Mouse (Mus musculus): ENCODE measurements around the gene Gramd4. TPM values are rescaled to one million over a fixed set of nuclear protein-coding genes. Genes with fewer than 3 reads are reported as not detected.
A peak's percentile ranks its signal among the peaks of the same experiment; 100 is the strongest.
"Not testable (repeated sequence)": the region's sequence is repeated elsewhere in the genome, so short reads cannot be mapped to it uniquely, and the experiment has no call there.

Gene Gramd4
- polyA plus RNA-seq, 1 experiment from 2014 or later, result 1.2 TPM

- no peak overlapping the region for H3K4me3 ChIP-seq (ENCODE audit: inconsistent target)
- peak overlapping the region; percentile 100 for H3K27ac ChIP-seq
- H3K36me3 ChIP-seq (ENCODE audit: inconsistent target), result peaks cover 4% of the 10 kb centered on the region; the same call in 1 of the 2 replicates
- WGBS (ENCODE audit: missing documents), result 74% methylated on average over 3 of the region's 3 CpGs
- H3K79me2 ChIP-seq (ENCODE audit: inconsistent target), result peaks cover 99% of the 10 kb centered on the region
These were observed 114.6 kb downstream of the Gramd4 start for GRCm38 (mm10) chr15:86172124-86172523.

DNA sequence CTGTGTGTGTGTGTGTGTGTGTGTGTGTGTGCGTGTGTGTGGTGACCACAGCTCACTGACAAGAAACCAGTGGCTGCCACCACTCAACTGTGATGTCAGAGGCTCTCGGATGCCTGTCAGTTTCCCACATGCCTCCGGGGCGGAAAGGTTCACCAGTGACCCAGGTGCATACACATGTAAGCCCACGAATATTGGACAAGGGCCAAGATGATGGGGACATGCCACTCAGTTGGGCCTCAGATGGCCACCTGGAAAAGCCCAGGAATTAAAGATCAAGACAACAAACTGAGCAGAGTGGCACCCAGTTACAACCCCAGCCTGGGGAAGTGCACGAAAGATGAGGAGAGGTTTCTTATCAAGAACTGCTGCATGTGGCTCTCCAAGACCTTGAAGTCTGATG, 115.0 kb downstream of the Gramd4 start:
- peak overlapping the region; percentile 100 for H3K27ac ChIP-seq

DNA sequence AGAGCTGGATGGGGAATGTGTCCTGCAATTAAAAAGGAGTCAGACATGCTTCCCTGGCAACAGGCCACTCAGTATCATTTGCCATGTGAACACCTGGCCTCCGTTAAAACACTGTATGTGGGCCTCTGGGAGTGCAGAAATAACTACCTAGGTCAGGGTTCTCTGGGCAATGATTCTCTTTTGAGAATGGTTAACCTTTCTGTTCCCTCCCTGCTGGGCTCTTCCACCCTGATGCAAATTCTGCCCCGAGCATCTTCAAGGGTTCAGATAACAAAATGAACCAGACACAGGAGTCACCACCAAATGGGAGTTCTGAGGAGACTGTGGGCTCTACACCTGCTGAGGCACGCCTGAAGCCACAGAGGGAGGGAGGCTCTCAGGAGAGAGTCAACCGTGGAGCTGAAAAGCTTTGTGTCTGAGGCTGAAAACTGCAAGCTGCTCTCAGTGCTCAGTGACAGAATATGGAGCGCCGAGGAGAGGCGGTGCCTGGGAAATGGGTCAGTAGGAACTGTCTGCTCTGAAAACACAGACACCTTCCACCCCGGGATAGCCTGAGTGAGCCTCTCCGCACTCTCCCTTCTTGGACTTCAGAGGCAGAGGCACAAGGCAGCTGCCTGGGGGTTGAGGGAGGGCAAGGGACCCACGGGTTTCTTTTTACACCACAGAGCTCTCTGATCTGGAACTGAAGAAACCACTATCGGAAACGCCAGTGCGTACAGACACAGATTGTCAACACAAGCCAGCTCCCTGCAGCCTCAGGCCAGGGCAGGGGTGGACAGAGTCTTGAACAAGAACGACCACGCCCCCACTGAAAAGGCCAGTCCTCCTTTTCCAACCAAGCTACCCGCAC, 115.9 kb downstream of the Gramd4 start:
- WGBS (ENCODE audit: missing documents), result 41% methylated on average over 15 of the region's 16 CpGs
- peak overlapping the region; percentile 100 for H3K27ac ChIP-seq
- H3K79me2 ChIP-seq (ENCODE audit: inconsistent target), result peaks cover 99% of the 10 kb centered on the region
- peaks cover 6% of the 10 kb centered on the region for H3K36me3 ChIP-seq (ENCODE audit: inconsistent target)
- no peak overlapping the region for H3K4me3 ChIP-seq (ENCODE audit: inconsistent target)

More for the DNA sequence above, 115.0 kb downstream of the Gramd4 start:
- Histone ChIP-seq H3K79me2 (ENCODE audit: inconsistent target) (peaks cover 99% of the 10 kb centered on the region), H3K4me3 (ENCODE audit: inconsistent target) (no peak overlapping the region), H3K36me3 (ENCODE audit: inconsistent target) (peaks cover 6% of the 10 kb centered on the region; the same call in 1 of the 2 replicates)
- WGBS (ENCODE audit: missing documents), result 52% methylated on average over 5 of the region's 6 CpGs

- Histone ChIP-seq H3K4me3 (ENCODE audit: inconsistent target) (no peak overlapping the region), H3K79me2 (ENCODE audit: inconsistent target) (peaks cover 100% of the 10 kb centered on the region), H3K36me3 (ENCODE audit: inconsistent target) (peaks cover 6% of the 10 kb centered on the region), H3K27ac (no peak overlapping the region)
- WGBS (ENCODE audit: missing documents), result 83% methylated on average over 2 of the region's 3 CpGs
These were observed 118.0 kb downstream of the Gramd4 start for GRCm38 (mm10) chr15:86175253-86176050.

DNA sequence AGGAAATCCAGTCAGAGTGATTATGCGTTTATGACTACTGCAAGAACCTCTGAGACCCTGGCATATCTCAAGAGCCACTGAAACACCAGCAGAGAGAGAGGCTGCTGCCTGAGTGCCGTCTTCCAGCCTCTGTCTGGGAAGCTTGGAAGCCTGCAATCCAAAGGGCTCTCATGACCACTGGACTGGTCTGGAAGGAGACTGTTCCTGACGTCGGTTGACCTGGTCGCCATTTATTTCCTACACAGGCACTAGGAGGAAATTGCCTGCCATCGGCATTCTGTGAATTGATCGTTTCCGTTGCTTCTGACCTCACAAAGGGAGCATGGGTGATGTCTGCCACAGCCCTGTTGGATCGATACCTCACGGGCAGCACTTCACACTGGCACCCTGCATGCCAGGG, 118.7 kb downstream of the Gramd4 start:
- Histone ChIP-seq H3K4me3 (ENCODE audit: inconsistent target) (no peak overlapping the region), H3K36me3 (ENCODE audit: inconsistent target) (peaks cover 6% of the 10 kb centered on the region), H3K27ac (no peak overlapping the region), H3K79me2 (ENCODE audit: inconsistent target) (peaks cover 100% of the 10 kb centered on the region)
- WGBS (ENCODE audit: missing documents), result 91% methylated on average over 10 of the region's 10 CpGs

- WGBS (ENCODE audit: missing documents), result 93% methylated on average over 19 of the region's 22 CpGs
- no peak overlapping the region for H3K4me3 ChIP-seq (ENCODE audit: inconsistent target)
These were observed 119.5 kb downstream of the Gramd4 start for GRCm38 (mm10) chr15:86176771-86177702.

GRCm38 (mm10) chr15:86177703-86178251, 120.3 kb downstream of the Gramd4 start:
- H3K27ac ChIP-seq; H3K36me3 ChIP-seq (ENCODE audit: inconsistent target); H3K4me3 ChIP-seq (ENCODE audit: inconsistent target): not testable (repeated sequence)
- peaks cover 100% of the 10 kb centered on the region for H3K79me2 ChIP-seq (ENCODE audit: inconsistent target)
- 14% methylated on average over 1 of the region's 2 CpGs for WGBS (ENCODE audit: missing documents)

More at GRCm38 (mm10) chr15:86176771-86177702, 119.5 kb downstream of the Gramd4 start:
- Histone ChIP-seq H3K27ac (no peak overlapping the region), H3K36me3 (ENCODE audit: inconsistent target) (peaks cover 6% of the 10 kb centered on the region), H3K79me2 (ENCODE audit: inconsistent target) (peaks cover 100% of the 10 kb centered on the region)

DNA sequence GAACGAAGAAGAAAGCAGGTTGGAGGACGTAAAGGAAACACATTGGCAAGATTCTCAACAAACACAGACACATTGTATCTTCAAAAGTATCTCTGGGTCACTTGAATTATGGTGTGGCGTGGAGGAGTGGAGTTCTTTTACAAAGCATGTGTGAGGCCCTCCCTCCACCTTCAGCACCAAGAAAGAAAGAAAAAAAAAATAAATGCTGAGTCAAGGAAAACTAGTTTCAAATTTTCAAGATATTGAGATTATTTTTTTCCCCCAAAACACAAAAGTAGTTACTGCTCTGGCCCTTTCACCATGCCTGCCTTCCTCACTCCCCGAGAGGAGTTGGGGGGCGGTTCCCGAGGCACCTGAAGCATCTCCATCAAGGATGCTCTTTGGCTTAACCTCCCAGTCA, 121.1 kb downstream of the Gramd4 start:
- no peak overlapping the region for H3K4me3 ChIP-seq (ENCODE audit: inconsistent target)
- H3K36me3 ChIP-seq (ENCODE audit: inconsistent target), result peaks cover 6% of the 10 kb centered on the region
- H3K79me2 ChIP-seq (ENCODE audit: inconsistent target), result peaks cover 100% of the 10 kb centered on the region
- WGBS (ENCODE audit: missing documents), result 85% methylated on average over 6 of the region's 6 CpGs
- no peak overlapping the region for H3K27ac ChIP-seq

- Histone ChIP-seq H3K4me3 (ENCODE audit: inconsistent target) (no peak overlapping the region), H3K36me3 (ENCODE audit: inconsistent target) (peaks cover 6% of the 10 kb centered on the region), H3K27ac (0 out of 2 replicates have a peak overlapping the region, but pooled peaks have one; percentile 8), H3K79me2 (ENCODE audit: inconsistent target) (peaks cover 98% of the 10 kb centered on the region)
- WGBS (ENCODE audit: missing documents), result 23% methylated on average over 4 of the region's 4 CpGs
These were observed 122.9 kb downstream of the Gramd4 start for GRCm38 (mm10) chr15:86180427-86180826.

DNA sequence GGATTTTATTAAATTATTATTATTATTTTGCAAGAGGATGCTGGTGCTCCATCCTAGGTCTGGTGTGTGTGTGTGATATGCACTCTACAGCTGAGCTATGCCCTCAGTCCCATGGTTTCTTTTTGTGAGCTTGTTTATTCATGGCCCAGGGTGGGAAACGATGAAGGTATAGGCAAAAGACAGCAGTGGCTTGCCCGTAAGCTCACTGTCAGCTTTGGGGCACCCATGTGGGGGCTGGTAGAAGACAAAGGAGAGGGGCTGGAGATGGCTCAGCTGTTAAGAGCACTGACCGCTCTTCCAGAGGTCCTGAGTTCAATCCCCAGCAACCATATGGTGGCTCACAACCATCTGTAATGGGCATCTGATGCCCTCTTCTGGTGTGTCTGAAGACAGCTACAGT, 123.8 kb downstream of the Gramd4 start:
- peaks cover 96% of the 10 kb centered on the region for H3K79me2 ChIP-seq (ENCODE audit: inconsistent target)
- H3K27ac ChIP-seq, result peak overlapping the region; percentile 97
- WGBS (ENCODE audit: missing documents), result 100% methylated on average over 3 of the region's 3 CpGs
- H3K4me3 ChIP-seq (ENCODE audit: inconsistent target); H3K36me3 ChIP-seq (ENCODE audit: inconsistent target): not testable (repeated sequence)

DNA sequence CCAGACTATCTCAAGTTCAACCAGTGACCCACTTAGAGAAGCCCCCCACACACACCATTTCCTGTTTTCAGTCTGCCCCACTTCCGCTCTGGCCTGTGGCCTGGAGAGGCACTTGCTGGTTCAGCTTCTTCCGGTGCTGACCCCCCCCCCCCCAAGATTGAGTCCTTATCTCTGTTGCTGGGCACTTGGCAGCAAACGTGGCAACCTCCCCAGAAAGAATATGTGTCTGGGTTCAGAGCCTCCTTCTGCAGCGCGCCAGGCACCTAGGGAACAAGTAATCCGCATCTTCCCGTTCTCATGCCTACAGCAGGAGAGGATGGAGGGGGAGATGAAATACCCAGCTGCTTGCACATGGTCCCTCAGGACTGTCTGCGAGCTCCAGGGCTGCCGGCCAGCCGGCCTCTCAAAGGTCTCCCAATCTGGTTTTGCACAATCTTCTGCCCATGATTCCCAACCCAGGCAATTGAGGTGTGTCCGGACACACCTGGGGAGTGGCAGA, 124.5 kb downstream of the Gramd4 start:
- WGBS (ENCODE audit: missing documents), result 5% methylated on average over 11 of the region's 11 CpGs
- peaks cover 4% of the 10 kb centered on the region for H3K36me3 ChIP-seq (ENCODE audit: inconsistent target)
- peak overlapping the region; percentile 94 for H3K4me3 ChIP-seq (ENCODE audit: inconsistent target)

DNA sequence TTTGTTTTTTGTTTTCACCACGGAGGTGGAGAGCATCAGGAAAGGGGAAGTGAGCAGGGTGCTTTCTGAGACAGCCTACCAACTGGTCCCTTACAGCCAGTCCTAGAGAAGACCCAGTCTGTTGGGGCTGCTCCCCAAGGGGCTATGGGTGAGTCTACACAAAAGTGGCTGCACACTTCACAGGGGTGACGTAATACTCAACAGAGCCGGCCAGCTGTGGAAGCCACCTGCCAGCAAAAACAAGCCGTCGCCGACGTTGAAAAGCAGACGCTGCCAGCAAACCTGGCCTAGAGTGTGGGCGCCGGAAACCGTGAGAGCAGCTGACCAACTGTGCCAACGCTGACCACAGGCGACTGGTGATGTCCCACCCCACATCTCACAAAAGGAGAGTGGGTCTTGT, 125.2 kb downstream of the Gramd4 start:
- H3K4me3 ChIP-seq (ENCODE audit: inconsistent target), result peak overlapping the region; percentile 94
- H3K27ac ChIP-seq, result peak overlapping the region; percentile 97
- no peaks in the 10 kb centered on the region; the same call in 1 of the 2 replicates for H3K36me3 ChIP-seq (ENCODE audit: inconsistent target)
- 0% methylated on average over 13 of the region's 13 CpGs for WGBS (ENCODE audit: missing documents)
- peaks cover 96% of the 10 kb centered on the region for H3K79me2 ChIP-seq (ENCODE audit: inconsistent target)

More for the DNA sequence above, 124.5 kb downstream of the Gramd4 start:
- Histone ChIP-seq H3K79me2 (ENCODE audit: inconsistent target) (peaks cover 96% of the 10 kb centered on the region), H3K27ac (peak overlapping the region; percentile 97)

DNA sequence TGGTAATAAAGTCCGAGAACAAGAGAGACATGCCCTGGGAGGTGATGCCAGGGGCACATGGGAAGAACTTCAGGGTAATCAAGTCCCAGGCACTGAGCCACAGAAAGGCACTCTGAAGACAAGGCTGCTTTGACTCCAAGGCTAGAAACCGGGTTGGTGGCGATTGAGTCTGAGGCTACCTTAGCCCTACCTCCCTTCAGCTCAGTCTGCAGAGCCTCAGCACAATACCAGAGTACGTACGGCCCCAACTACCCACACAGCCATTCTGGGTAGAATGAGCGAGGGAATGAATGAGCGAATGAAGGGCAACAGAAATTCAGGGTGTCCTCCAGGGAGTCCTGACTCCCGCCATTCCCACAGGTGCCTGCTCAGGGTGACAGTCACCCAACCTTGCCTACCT, 126.0 kb downstream of the Gramd4 start:
- Histone ChIP-seq H3K36me3 (ENCODE audit: inconsistent target) (no peaks in the 10 kb centered on the region; the same call in 1 of the 2 replicates), H3K4me3 (ENCODE audit: inconsistent target) (peak overlapping the region; percentile 94), H3K79me2 (ENCODE audit: inconsistent target) (peaks cover 96% of the 10 kb centered on the region), H3K27ac (peak overlapping the region; percentile 97)
- WGBS (ENCODE audit: missing documents), result 94% methylated on average over 8 of the region's 8 CpGs
